Mouse (Mus musculus) MEL (cell line): Measurements from ENCODE around the gene Emg1.

Experiments used
- ELF1 ChIP-seq: IDR thresholded peaks from 2 replicates; pipeline ENCODE4 v1.6.1; 2014; ENCODE audit warnings: low read depth, mild to moderate bottlenecking, inconsistent platforms, low read length, improper control_type of control experiment, moderate library complexity
- EP300 ChIP-seq, 2 experiments: IDR thresholded peaks; 2 replicates each; pipeline ENCODE4 v1.6.1; 2011; ENCODE audit warnings: improper control_type of control experiment in 2 of 2, low read length in 2 of 2, low read depth in 1 of 2, mild to moderate bottlenecking in 1 of 2
- MAX ChIP-seq: IDR thresholded peaks from 2 replicates; pipeline ENCODE4 v1.6.1; 2011; ENCODE audit warnings: low read length, improper control_type of control experiment
- MAZ ChIP-seq: IDR thresholded peaks from 2 replicates; pipeline ENCODE4 v1.6.1; 2012; ENCODE audit warnings: low read depth, mild to moderate bottlenecking, inconsistent platforms, low read length, improper control_type of control experiment
- NELFE ChIP-seq: IDR thresholded peaks from 2 replicates; pipeline ENCODE4 v1.6.1; 2011; ENCODE audit warnings: low read depth, low read length, improper control_type of control experiment
- UBTF ChIP-seq: IDR thresholded peaks from 2 replicates; pipeline ENCODE4 v1.6.1; 2012; ENCODE audit warnings: low read depth, mild to moderate bottlenecking, inconsistent platforms, low read length, improper control_type of control experiment, moderate library complexity, borderline replicate concordance; ENCODE audit not compliant: insufficient read depth
- USF1 ChIP-seq: IDR thresholded peaks from 2 replicates; pipeline ENCODE4 v1.6.1; 2014; ENCODE audit warnings: low read depth, mild to moderate bottlenecking, inconsistent platforms, low read length, improper control_type of control experiment, moderate library complexity

DNA sequence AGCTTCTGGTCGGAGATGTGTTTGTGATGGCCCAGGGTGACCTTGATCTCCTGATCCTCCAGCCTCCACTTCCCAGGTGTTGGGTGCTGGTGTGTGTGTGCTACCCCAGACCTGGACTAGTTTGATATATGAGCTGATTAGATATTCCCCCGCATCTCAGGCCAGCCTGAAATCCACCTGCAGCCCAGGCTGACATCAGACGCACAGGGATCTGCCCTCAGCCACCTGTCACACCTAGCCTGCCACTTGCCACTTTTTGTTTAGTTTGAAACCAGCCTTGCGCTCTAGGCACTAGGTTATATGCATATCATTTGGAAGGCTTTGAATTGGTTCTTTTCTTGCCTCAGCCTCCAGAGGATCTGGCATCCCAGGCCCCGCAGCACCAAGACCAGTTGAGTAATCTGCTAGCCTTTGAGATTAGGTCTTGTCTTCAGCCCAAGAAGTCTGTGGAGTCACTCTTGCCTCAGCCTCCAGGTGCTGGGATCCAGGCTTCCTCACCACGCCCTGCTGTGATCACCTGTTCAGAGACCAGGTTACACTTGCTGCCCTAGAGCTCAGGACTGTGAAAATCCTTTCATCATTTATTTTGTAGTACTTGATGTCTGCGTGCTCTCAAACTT, 41.6 kb downstream of the Emg1 start:
- no peak for TF ChIP-seq MAZ
- no peak for TF ChIP-seq NELFE
- TF ChIP-seq MAX, result no peak
- TF ChIP-seq USF1, result no peak
- no peak for TF ChIP-seq EP300 (IDR thresholded peaks at IDR 0.05; ENCODE audit: low read depth in 1 of 2, low read length in 2 of 2)
- TF ChIP-seq UBTF, result no peak
- no peak for TF ChIP-seq ELF1
